Mouse (Mus musculus) liver, postnatal 0 days (tissue): ENCODE measurements around the gene Dst.

Experiments used
- CTCF ChIP-seq: sonication (generic); IDR thresholded peaks from 2 replicates; pipeline ENCODE4 v1.5.1; 2016; ENCODE audit warnings: antibody characterized with exemption, low read depth
- EP300 ChIP-seq: IDR thresholded peaks from 2 replicates; pipeline ENCODE4 v1.6.1; 2016; ENCODE audit warnings: antibody characterized with exemption, low read depth, mild to moderate bottlenecking

GRCm38 (mm10) chr1:34223866-34224265 lies 315.8 kb downstream of the Dst start:
- TF ChIP-seq CTCF (no peak), EP300 (no peak)
